Mouse (Mus musculus): ENCODE data around the gene Alx3. TPM values are rescaled to one million over a fixed set of nuclear protein-coding genes. Genes with fewer than 3 reads are reported as not detected.
"Not testable (repeated sequence)": the region's sequence is repeated elsewhere in the genome, so short reads cannot be mapped to it uniquely, and the experiment has no call there.

Alx3 gene
- polyA plus RNA-seq, 1 experiment from 2014 or later, result 0.53 TPM

DNA sequence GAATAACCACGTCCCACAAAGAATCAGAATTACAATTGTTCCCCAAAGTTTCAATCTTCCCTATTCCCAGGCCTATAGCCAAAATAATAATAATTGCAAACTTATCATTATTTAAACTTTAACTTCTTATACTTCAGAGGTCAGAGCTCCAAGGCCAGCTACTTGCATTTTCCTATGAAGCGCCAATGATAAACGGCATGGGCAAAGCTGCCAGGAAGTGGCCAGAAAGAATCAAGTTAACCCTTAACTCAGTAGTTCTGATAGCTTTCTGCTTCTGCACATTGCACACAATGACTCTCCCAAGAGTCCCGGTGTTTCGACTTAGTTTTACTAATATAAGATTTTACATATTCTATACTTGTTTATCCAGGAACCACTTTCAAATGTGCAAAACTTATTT is 55.4 kb downstream of the Alx3 start:
- H3K4me1 ChIP-seq; ATAC-seq (ENCODE audit: extremely low read depth, insufficient number of reproducible peaks, low FRiP score, low TSS enrichment); H3K4me2 ChIP-seq; H3K27ac ChIP-seq (replicated peaks); H3K4me3 ChIP-seq; H3K9ac ChIP-seq; H3K9me3 ChIP-seq; H3K36me3 ChIP-seq; H3K27me3 ChIP-seq (replicated peaks): not testable (repeated sequence)
- 62% methylated on average over 5 of the region's 5 CpGs for WGBS

DNA sequence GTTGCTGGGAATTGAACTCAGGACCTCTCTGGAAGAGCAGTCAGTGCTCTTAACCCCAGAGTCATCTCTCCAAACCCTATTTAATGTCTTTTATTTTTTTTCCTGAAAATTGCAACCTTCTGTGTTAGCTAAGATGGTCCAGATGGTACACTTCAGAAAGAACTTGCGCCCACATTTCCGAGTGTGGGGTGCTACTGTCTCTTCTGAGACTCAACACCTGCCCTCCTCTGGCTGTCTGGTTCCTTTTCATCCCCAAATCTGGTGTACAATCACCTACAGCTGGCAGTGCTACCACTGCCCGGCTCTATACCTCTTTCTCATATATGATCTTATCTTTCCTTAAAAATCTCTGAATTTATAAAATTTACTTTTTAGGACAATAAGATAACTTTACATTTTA is 58.1 kb downstream of the Alx3 start:
- 91% methylated on average over 3 of the region's 3 CpGs for WGBS
- peaks cover 2% of the 10 kb centered on the region; the same call in 1 of the 2 replicates for H3K4me1 ChIP-seq
- peaks cover 4% of the 10 kb centered on the region; the same call in 1 of the 2 replicates for H3K36me3 ChIP-seq
- H3K27ac ChIP-seq (replicated peaks), result no peak overlapping the region
- no peak for ATAC-seq (ENCODE audit: extremely low read depth, insufficient number of reproducible peaks, low FRiP score, low TSS enrichment)
- no peak overlapping the region for H3K9ac ChIP-seq
- no peak overlapping the region for H3K4me3 ChIP-seq
- no peaks in the 10 kb centered on the region for H3K27me3 ChIP-seq (replicated peaks)
- H3K9me3 ChIP-seq, result no peaks in the 10 kb centered on the region
- H3K4me2 ChIP-seq, result no peak overlapping the region

DNA sequence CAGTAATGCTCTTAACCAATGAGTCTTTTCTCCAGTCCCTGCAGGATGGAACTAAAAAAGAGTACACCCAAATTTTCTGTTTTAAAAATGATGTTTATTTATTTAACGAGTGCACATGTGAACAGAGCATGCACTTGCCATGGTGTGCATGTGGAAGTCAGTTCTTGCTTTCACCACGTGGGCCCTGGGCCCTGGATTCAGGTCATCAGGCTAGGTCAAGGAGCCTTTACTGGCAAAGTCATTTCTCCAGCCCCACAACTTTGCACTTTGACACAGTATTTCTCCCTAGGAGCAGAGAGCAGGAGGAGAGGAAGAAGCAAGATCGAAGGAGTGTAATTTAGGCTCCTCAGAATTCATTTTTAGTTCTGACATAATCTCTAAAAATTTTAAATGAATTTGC is 60.0 kb downstream of the Alx3 start:
- ATAC-seq (ENCODE audit: extremely low read depth, insufficient number of reproducible peaks, low FRiP score, low TSS enrichment), result no peak
- Histone ChIP-seq H3K27ac (replicated peaks) (no peak overlapping the region), H3K4me3 (no peak overlapping the region), H3K9me3 (no peaks in the 10 kb centered on the region), H3K4me2 (no peak overlapping the region), H3K27me3 (replicated peaks) (no peaks in the 10 kb centered on the region), H3K4me1 (peaks cover 2% of the 10 kb centered on the region; the same call in 1 of the 2 replicates), H3K36me3 (peaks cover 20% of the 10 kb centered on the region), H3K9ac (no peak overlapping the region)
- WGBS, result 80% methylated on average over 3 of the region's 3 CpGs

Other genes with a start within 250 kb of the Alx3 start
- 0.06 and 0.07 TPM in 2 replicates for gene Kcnc4, start 135.5 kb upstream of the Alx3 start, polyA plus RNA-seq (2015; fragmentation: Nextera tagmentation; extraction: Ambion mirVana)
- gene Slc6a17, start 77.0 kb upstream of the Alx3 start, polyA plus RNA-seq (2015; fragmentation: Nextera tagmentation; extraction: Ambion mirVana), result 4.1 and 4.7 TPM in 2 replicates
- gene Ubl4b, start 40.0 kb upstream of the Alx3 start, polyA plus RNA-seq (2015; fragmentation: Nextera tagmentation; extraction: Ambion mirVana), result not detected in 2 replicates
- gene Gm10961, start 36.3 kb downstream of the Alx3 start, polyA plus RNA-seq (2015; fragmentation: Nextera tagmentation; extraction: Ambion mirVana), result not detected in 2 replicates
- 36.3 and 37.3 TPM in 2 replicates for gene Strip1, start 36.7 kb downstream of the Alx3 start, polyA plus RNA-seq (2015; fragmentation: Nextera tagmentation; extraction: Ambion mirVana)
- gene Ahcyl1, start 101.5 kb downstream of the Alx3 start, polyA plus RNA-seq (2015; fragmentation: Nextera tagmentation; extraction: Ambion mirVana), result 45.8 and 48.9 TPM in 2 replicates
- 8.3 and 11.6 TPM in 2 replicates for gene Csf1, start 165.4 kb downstream of the Alx3 start, polyA plus RNA-seq (2015; fragmentation: Nextera tagmentation; extraction: Ambion mirVana)

Measured in heart, embryonic 13.5 days (tissue).